Mouse (Mus musculus): ENCODE measurements around the gene Desi1. TPM values are rescaled to one million over a fixed set of nuclear protein-coding genes. Genes with fewer than 3 reads are reported as not detected.
A peak's percentile ranks its signal among the peaks of the same experiment; 100 is the strongest.

Gene Desi1
- polyA plus RNA-seq, 1 experiment from 2014 or later = 14.5 TPM

DNA sequence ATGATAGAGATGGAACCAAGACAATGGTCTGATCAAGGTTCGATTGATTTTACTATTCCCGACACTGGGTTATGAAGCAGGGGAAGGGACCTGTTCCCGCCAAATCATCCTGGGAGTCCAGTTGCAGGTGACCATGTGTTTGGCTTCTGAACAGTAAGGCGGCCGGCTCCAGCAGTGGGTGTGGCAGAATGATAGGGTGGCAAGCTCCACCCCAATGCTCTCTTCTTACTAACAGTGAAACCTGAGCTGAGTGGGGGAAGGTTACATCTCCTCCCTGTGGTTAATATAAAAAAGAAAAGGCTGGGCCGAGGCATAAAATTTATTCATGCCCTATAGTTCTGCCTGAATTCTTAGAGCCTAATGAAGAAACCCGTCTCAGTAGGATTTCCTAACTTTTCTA is 64.5 kb downstream of the Desi1 start:
- no peaks in the 10 kb centered on the region for H3K9me3 ChIP-seq (ENCODE audit: low read length)
- no peaks in the 10 kb centered on the region for H3K4me1 ChIP-seq (ENCODE audit: insufficient read depth, low read depth, low read length)
- H3K4me3 ChIP-seq (ENCODE audit: low read depth, low read length) = no peak overlapping the region
- 43% methylated on average over 7 of the region's 7 CpGs for WGBS
- no peak for ATAC-seq
- H3K27ac ChIP-seq (ENCODE audit: low read length) = no peak overlapping the region
- H3K27me3 ChIP-seq (replicated peaks; ENCODE audit: insufficient read depth, low read length) = no peaks in the 10 kb centered on the region
- H3K36me3 ChIP-seq (ENCODE audit: insufficient read depth, low read length) = no peaks in the 10 kb centered on the region
- no peak for DNase-seq (ENCODE audit: low spot score)
- TF ChIP-seq CTCF (IDR thresholded peaks at IDR 0.05) = no peak
- TF ChIP-seq EP300 (IDR thresholded peaks at IDR 0.05) = no peak
- no peak overlapping the region for H3K9ac ChIP-seq (replicated peaks; ENCODE audit: low read depth)
- H3K4me2 ChIP-seq (replicated peaks; ENCODE audit: low read depth, low read length) = no peak overlapping the region

DNA sequence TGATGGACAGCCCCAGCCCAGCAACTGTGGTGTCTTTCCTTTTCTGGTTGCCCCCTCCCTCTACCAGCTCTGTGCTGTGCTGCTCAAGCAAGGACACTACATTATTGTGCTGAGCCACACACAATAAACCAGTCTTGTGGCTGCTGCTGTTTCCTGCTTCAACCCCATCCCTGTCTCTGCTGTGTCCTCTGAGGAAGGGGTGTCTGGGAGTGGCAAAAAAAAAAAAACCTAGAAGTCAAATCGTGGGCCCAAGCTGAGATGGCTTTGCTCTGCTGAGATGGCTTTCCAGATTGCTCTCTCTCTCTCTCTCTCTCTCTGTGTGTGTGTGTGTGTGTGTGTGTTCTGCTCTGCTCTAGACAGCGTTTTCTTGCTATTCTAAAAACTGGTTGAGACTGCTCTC is 65.2 kb downstream of the Desi1 start:
- Histone ChIP-seq H3K27me3 (replicated peaks; ENCODE audit: insufficient read depth, low read length) (no peaks in the 10 kb centered on the region), H3K4me1 (ENCODE audit: insufficient read depth, low read depth, low read length) (no peaks in the 10 kb centered on the region), H3K27ac (ENCODE audit: low read length) (no peak overlapping the region), H3K9ac (replicated peaks; ENCODE audit: low read depth) (no peak overlapping the region), H3K9me3 (ENCODE audit: low read length) (no peaks in the 10 kb centered on the region), H3K36me3 (ENCODE audit: insufficient read depth, low read length) (no peaks in the 10 kb centered on the region), H3K4me3 (ENCODE audit: low read depth, low read length) (no peak overlapping the region), H3K4me2 (replicated peaks; ENCODE audit: low read depth, low read length) (no peak overlapping the region)
- WGBS = 50% methylated on average over 2 of the region's 2 CpGs
- TF ChIP-seq EP300 (IDR thresholded peaks at IDR 0.05) (no peak), CTCF (IDR thresholded peaks at IDR 0.05) (no peak)
- ATAC-seq = no peak
- DNase-seq (ENCODE audit: low spot score) = no peak

DNA sequence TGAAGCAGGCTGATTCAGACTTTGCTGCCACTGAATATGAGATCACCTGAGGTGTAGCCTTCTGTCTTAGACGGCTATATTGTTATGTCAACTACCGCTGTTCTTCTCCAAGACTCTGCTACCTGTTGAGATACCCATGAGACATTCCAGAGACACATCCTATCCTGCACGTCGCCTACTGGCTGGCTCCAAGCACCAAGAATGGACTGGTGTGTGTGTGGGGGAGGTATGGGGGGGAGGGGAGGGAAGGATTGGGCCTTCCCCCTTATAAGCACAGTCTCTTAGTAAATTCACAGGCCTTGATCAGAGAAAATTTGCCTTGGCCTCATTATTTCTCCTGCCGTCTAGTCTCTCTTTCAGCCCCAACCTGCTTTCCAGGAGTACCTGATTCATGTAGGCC is 65.8 kb downstream of the Desi1 start:
- H3K27ac ChIP-seq (ENCODE audit: low read length) = no peak overlapping the region
- no peaks in the 10 kb centered on the region for H3K4me1 ChIP-seq (ENCODE audit: insufficient read depth, low read depth, low read length)
- ATAC-seq (no peak), DNase-seq (ENCODE audit: low spot score) (no peak)
- H3K4me2 ChIP-seq (replicated peaks; ENCODE audit: low read depth, low read length) = no peak overlapping the region
- no peaks in the 10 kb centered on the region for H3K27me3 ChIP-seq (replicated peaks; ENCODE audit: insufficient read depth, low read length)
- no peak for TF ChIP-seq CTCF (IDR thresholded peaks at IDR 0.05)
- TF ChIP-seq EP300 (IDR thresholded peaks at IDR 0.05) = no peak
- H3K36me3 ChIP-seq (ENCODE audit: insufficient read depth, low read length) = no peaks in the 10 kb centered on the region
- no peaks in the 10 kb centered on the region for H3K9me3 ChIP-seq (ENCODE audit: low read length)
- H3K4me3 ChIP-seq (ENCODE audit: low read depth, low read length) = no peak overlapping the region
- 77% methylated on average over 5 of the region's 5 CpGs for WGBS
- H3K9ac ChIP-seq (replicated peaks; ENCODE audit: low read depth) = no peak overlapping the region

DNA sequence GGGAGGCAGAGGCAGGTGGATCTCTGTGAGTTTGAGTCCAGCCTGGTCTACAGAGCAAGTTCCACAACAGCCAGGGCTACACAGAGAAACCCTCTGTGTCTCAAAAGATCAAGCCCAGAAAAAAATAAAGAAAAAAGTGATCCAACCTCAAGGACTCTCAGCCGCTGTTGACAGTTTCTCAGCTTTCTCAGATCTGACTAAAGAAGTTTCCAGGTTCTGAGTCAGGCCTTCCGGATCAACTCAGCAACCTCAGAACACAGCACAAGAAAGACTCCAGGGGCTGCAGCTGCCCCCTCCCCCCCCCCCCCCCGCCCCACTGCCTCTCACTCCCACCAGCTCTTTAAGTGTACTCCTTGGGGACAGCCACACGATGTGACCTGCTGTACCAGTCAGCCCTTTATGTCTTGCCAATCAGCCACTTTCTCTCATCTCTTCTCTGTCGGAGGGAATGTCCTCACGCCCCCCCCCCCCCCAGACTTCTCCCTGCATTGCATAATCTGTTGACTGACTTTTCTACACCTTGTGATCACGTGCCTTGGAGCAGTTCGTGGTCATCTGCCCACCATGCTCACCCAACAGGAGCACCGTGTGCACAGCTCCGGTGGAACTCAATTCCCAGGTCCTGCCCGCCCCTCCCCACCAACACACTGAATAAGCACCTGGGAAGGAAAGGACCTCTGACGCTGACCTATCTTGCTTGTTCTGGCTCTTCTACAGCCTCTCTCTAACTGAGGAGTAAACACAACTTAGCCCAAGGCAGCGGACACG is 67.4 kb downstream of the Desi1 start:
- no peak for TF ChIP-seq CTCF (IDR thresholded peaks at IDR 0.05)
- no peak for TF ChIP-seq EP300 (IDR thresholded peaks at IDR 0.05)
- H3K36me3 ChIP-seq (ENCODE audit: insufficient read depth, low read length) = no peaks in the 10 kb centered on the region
- ATAC-seq (peak; percentile 65), DNase-seq (ENCODE audit: low spot score) (peak; percentile 22)
- H3K4me3 ChIP-seq (ENCODE audit: low read depth, low read length) = no peak overlapping the region
- no peak overlapping the region for H3K27ac ChIP-seq (ENCODE audit: low read length)
- H3K27me3 ChIP-seq (replicated peaks; ENCODE audit: insufficient read depth, low read length) = no peaks in the 10 kb centered on the region
- H3K4me1 ChIP-seq (ENCODE audit: insufficient read depth, low read depth, low read length) = no peaks in the 10 kb centered on the region
- no peak overlapping the region for H3K9ac ChIP-seq (replicated peaks; ENCODE audit: low read depth)
- H3K4me2 ChIP-seq (replicated peaks; ENCODE audit: low read depth, low read length) = no peak overlapping the region
- H3K9me3 ChIP-seq (ENCODE audit: low read length) = no peaks in the 10 kb centered on the region
- 50% methylated on average over 11 of the region's 14 CpGs for WGBS

DNA sequence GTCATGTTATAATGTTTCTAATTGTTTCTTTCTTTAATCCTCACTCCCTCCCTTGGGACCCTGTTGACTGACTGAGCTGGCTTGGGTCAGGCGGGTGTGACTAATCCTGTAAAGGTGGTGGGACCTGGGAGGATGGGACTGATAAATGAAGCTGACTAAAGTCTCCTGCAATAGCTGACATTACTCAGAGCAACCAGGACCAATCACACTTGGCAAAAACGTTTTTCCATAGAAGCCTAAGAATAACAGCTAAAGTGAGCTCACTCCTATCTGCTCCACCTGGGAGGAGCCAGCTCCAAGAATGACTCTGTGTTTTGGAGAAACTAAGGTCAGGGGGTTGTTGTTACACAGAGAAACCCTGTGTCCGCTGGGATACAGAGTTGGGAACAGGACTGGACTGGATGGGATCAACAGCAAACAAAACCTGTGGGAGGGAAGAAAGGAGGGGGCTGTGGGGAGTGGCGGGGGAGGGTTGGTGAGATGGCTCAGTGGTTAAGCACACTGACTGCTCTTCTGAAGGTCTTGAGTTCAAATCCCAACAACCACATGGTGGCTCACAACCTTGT is 68.6 kb downstream of the Desi1 start:
- WGBS = 67% methylated on average over 4 of the region's 4 CpGs
- Histone ChIP-seq H3K9me3 (ENCODE audit: low read length) (no peaks in the 10 kb centered on the region), H3K27me3 (replicated peaks; ENCODE audit: insufficient read depth, low read length) (no peaks in the 10 kb centered on the region), H3K27ac (ENCODE audit: low read length) (no peak overlapping the region), H3K4me3 (ENCODE audit: low read depth, low read length) (no peak overlapping the region), H3K36me3 (ENCODE audit: insufficient read depth, low read length) (no peaks in the 10 kb centered on the region), H3K4me1 (ENCODE audit: insufficient read depth, low read depth, low read length) (no peaks in the 10 kb centered on the region), H3K9ac (replicated peaks; ENCODE audit: low read depth) (no peak overlapping the region), H3K4me2 (replicated peaks; ENCODE audit: low read depth, low read length) (no peak overlapping the region)
- ATAC-seq (no peak), DNase-seq (ENCODE audit: low spot score) (no peak)
- TF ChIP-seq EP300 (IDR thresholded peaks at IDR 0.05) = no peak

DNA sequence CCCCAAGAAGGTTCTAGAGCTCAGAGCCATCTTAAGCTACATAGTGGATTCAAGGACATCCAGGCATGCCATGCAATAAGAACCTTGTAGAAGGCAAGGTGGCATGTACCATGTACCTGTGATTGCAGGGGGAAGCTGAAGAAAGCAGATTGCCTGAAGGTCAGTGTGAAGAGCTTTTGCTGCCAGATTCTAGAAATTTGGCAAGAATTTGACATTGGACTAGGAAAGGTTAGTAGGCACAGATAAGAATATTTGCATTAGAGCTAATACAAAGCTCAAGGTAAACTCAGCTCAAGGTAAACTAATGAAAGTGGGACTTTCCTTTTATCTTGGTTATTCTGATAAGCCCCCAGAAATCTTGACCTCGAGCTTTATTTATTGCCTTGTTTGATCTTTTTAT is 69.4 kb downstream of the Desi1 start:
- TF ChIP-seq CTCF (IDR thresholded peaks at IDR 0.05) (no peak), EP300 (IDR thresholded peaks at IDR 0.05) (no peak)
- Histone ChIP-seq H3K9me3 (ENCODE audit: low read length) (no peaks in the 10 kb centered on the region), H3K36me3 (ENCODE audit: insufficient read depth, low read length) (no peaks in the 10 kb centered on the region), H3K4me1 (ENCODE audit: insufficient read depth, low read depth, low read length) (no peaks in the 10 kb centered on the region), H3K9ac (replicated peaks; ENCODE audit: low read depth) (no peak overlapping the region), H3K27me3 (replicated peaks; ENCODE audit: insufficient read depth, low read length) (no peaks in the 10 kb centered on the region), H3K4me3 (ENCODE audit: low read depth, low read length) (no peak overlapping the region), H3K4me2 (replicated peaks; ENCODE audit: low read depth, low read length) (no peak overlapping the region), H3K27ac (ENCODE audit: low read length) (no peak overlapping the region)
- WGBS = 30% methylated on average over 1 of the region's 1 CpGs
- ATAC-seq = no peak
- no peak for DNase-seq (ENCODE audit: low spot score)
